In genomic region chr7:135650061-135650460, GRCm38 (mm10) we compare ENCODE assay signal across 20 mouse cellular contexts.
A peak's percentile ranks its signal among the peaks of the same experiment; 100 is the strongest.
DNase-seq lines count a peak whose midpoint lies in the region; ATAC-seq and TF ChIP-seq lines count a peak whose summit lies in the region.
"Had no signal": no experiment of that assay in that cellular context is flagged by ENCODE, and none has a peak within 500 bp of the region (broad histone marks: within the 10 kb centered on the region; RNA-seq: fewer than 3 reads in every experiment).

No protein-coding gene starts in this region.

- no peaks in the 10 kb centered on the region for H3K36me3 ChIP-seq in kidney, adult 2 months (ENCODE audit: control insufficient read depth, insufficient read depth, low read length)
- no peaks in the 10 kb centered on the region for H3K36me3 ChIP-seq in kidney, embryonic 15.5 days
- no peaks in the 10 kb centered on the region for H3K36me3 ChIP-seq in macrophage (ENCODE audit: inconsistent target)
- no peaks in the 10 kb centered on the region; the same call in 1 of the 2 replicates for H3K36me3 ChIP-seq in splenic B cell, adult 2 months (ENCODE audit: control insufficient read depth, insufficient read depth, low read length, poor library complexity, severe bottlenecking)
- H3K36me3 ChIP-seq: embryonic facial prominence, embryonic 13.5 days; forebrain, embryonic 15.5 days; hindbrain, embryonic 15.5 days; midbrain, embryonic 10.5 days; neural tube, embryonic 13.5 days had no signal

- no peak overlapping the region for H3K4me2 ChIP-seq in kidney, embryonic 15.5 days
- H3K4me2 ChIP-seq: embryonic facial prominence, embryonic 13.5 days; forebrain, embryonic 15.5 days; heart, embryonic 11.5 days; hindbrain, embryonic 15.5 days; neural tube, embryonic 13.5 days had no signal

- no peak overlapping the region for H3K27ac ChIP-seq in kidney, adult 2 months (ENCODE audit: insufficient read depth, low read depth, low read length)
- H3K27ac ChIP-seq in kidney, embryonic 15.5 days = no peak overlapping the region
- peak overlapping the region; percentile 98 for H3K27ac ChIP-seq in macrophage
- H3K27ac ChIP-seq: embryonic facial prominence, embryonic 13.5 days; forebrain, embryonic 15.5 days; hindbrain, embryonic 15.5 days; midbrain, embryonic 10.5 days; neural tube, embryonic 13.5 days had no signal

- peak; percentile 33 for DNase-seq in kidney, adult 2 months
- peak; percentile 61 for DNase-seq in lung, postnatal 36 days
- DNase-seq in lung, postnatal 14 days = no peak
- peak; percentile 58 for DNase-seq in splenic B cell, adult 2 months (ENCODE audit: low read depth, low spot score)
- no peak for DNase-seq in cerebellum, adult 11 months
- DNase-seq in ovary, adult 18-20 months (ENCODE audit: low spot score) = no peak
- DNase-seq: cerebellum, postnatal 10 days; heart, postnatal 10 days; kidney, postnatal 10 days; left cerebral cortex, postnatal 4 days; thymus, adult 2 months had no signal

- TF ChIP-seq POLR2A in kidney, adult 2 months (IDR thresholded peaks at IDR 0.05; ENCODE audit: low read depth, low read length) = no peak

- H3K9ac ChIP-seq in kidney, embryonic 15.5 days = no peak overlapping the region
- H3K9ac ChIP-seq: embryonic facial prominence, embryonic 13.5 days; forebrain, embryonic 15.5 days; hindbrain, embryonic 15.5 days; neural tube, embryonic 13.5 days had no signal

- H3K79me2 ChIP-seq in macrophage (ENCODE audit: inconsistent target) = peaks cover 91% of the 10 kb centered on the region

- no peak overlapping the region for H3K4me3 ChIP-seq in kidney, adult 2 months (ENCODE audit: insufficient read depth, low read depth, low read length)
- H3K4me3 ChIP-seq in kidney, embryonic 15.5 days (replicated peaks) = no peak overlapping the region
- peak overlapping the region; percentile 71; the same call in 1 of the 2 replicates for H3K4me3 ChIP-seq in macrophage (ENCODE audit: inconsistent target)
- H3K4me3 ChIP-seq: embryonic facial prominence, embryonic 13.5 days; forebrain, embryonic 15.5 days; hindbrain, embryonic 15.5 days; midbrain, embryonic 10.5 days; neural tube, embryonic 13.5 days had no signal

- no peaks in the 10 kb centered on the region for H3K9me3 ChIP-seq in kidney, embryonic 15.5 days (replicated peaks)
- H3K9me3 ChIP-seq: embryonic facial prominence, embryonic 13.5 days; forebrain, embryonic 15.5 days; hindbrain, embryonic 15.5 days had no signal

- TF ChIP-seq CTCF in kidney, adult 2 months (conservative IDR thresholded peaks at IDR 0.05; ENCODE audit: insufficient read depth, insufficient read length, low read depth, low read length) = no peak

- 67% methylated on average over 5 of the region's 5 CpGs for WGBS in kidney, adult 2 months
- 82% methylated on average over 5 of the region's 5 CpGs for WGBS in kidney, embryonic 15.5 days
- 14% methylated on average over 5 of the region's 5 CpGs for WGBS in macrophage (ENCODE audit: missing documents)

- H3K27me3 ChIP-seq in kidney, adult 2 months (replicated peaks; ENCODE audit: control insufficient read depth, insufficient read depth, low read length) = no peaks in the 10 kb centered on the region
- no peaks in the 10 kb centered on the region for H3K27me3 ChIP-seq in kidney, embryonic 15.5 days
- no peaks in the 10 kb centered on the region for H3K27me3 ChIP-seq in splenic B cell, adult 2 months (ENCODE audit: control insufficient read depth, insufficient read depth, low read length, poor library complexity, severe bottlenecking)
- H3K27me3 ChIP-seq: embryonic facial prominence, embryonic 13.5 days; forebrain, embryonic 15.5 days; hindbrain, embryonic 15.5 days; neural tube, embryonic 13.5 days had no signal

- ATAC-seq in kidney, embryonic 15.5 days (replicated peaks; ENCODE audit: low FRiP score) = no peak
- ATAC-seq: forebrain, embryonic 15.5 days; intestine, embryonic 16.5 days had no signal

- H3K4me1 ChIP-seq in kidney, adult 2 months (ENCODE audit: control insufficient read depth, insufficient read depth, low read length) = no peaks in the 10 kb centered on the region
- H3K4me1 ChIP-seq in kidney, embryonic 15.5 days = no peaks in the 10 kb centered on the region
- H3K4me1 ChIP-seq: forebrain, embryonic 15.5 days; hindbrain, embryonic 15.5 days; midbrain, embryonic 10.5 days; neural tube, embryonic 13.5 days had no signal

Comparison
In these comparisons a context has a peak if more than half of its experiments do, and no peak if none do; other contexts are left out.
1. DNase-seq: peak in kidney, adult 2 months (single experiment), lung, postnatal 36 days (single experiment) and splenic B cell, adult 2 months (single experiment); none in lung, postnatal 14 days (single experiment), cerebellum, adult 11 months (single experiment) and ovary, adult 18-20 months (single experiment).